Mouse (Mus musculus): ENCODE measurements around the gene Gls2.

Gene Gls2

DNA sequence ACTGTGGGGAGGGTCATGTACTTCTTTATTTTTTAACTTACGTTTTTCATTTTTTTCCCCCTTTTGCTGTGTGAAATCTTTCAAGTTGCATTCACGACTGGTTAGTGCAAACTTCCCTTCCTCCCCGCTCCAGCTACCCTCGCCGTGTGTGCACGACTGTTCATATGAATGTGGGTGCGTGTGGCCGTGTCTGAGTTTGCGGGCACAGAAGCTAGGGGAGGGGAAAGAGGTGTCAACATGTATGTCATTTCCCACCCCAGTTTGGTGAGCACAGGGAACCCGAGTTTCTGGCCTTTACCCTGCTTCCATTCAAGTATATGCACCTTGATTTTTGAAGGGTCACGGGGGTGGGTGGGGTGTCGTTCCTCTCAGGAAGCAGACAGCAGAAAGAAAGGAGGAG lies 36.3 kb downstream of the Gls2 start:
- CTCF ChIA-PET = no interaction called here

DNA sequence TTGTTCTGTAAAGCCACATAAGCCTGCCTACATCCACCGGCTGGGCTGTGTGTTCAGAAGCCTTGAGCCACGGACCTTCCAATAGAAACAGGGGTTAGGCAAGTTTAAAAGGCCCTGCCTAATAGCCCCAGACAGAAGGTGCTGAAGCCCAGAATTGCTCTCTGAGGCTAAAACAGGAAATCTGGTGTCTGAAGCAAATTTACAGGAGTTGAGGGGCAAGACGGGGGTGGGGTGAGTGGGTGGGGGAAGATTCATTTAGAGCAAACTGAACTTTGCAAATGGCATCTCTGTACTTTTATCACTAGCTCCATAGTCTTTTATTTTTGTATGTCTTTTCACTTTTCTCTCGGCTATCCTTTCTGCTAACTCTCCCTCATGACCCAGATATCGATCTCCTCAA lies 36.9 kb downstream of the Gls2 start:
- CTCF ChIA-PET = interaction anchor here (0.7 to 1.9 kb wide), 4 partner anchors 16 to 160 kb away, joined by 4 to 10 read pairs (median 5); no protein-coding TSS in a partner anchor

DNA sequence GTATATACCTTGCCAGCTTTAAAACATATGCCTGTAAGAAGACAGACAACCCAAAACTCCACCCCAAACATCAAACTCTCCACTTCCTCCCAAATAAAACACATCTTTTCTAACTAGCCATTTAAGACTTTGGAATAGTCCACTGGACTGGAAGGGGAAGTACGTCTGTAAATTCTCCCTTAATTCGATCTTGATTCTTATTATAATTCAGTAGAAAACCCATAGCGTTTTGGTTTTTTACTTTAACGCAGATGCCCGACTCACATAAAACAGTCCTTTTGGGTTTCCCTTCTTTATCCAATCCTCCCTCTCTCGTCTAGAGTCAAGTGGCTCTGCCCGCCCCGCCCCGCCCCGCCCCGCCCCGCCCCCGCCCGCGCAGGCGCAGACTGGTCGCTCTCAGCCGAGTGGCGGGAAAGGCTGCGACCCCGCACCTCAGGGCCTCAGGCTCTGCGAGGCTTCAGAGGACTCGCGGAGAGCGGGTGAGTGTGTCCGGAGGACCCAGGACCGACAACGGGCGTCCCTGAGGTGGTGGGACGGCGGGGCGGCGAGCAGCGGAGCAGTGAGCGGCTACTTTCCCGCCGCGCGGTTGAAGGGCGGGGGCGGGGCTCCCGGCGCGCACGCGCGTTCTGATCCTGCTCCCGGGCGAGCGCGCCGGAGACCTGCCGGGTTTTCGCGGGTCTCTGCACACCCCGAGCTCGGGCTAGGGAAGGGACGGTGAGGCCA lies 37.6 kb downstream of the Gls2 start, which contains the start of gene Timeless:
TSS of gene Timeless (plus strand) at position 369 of the 723 bp plus-strand sequence.
- CTCF ChIA-PET = interaction anchor here (0.7 to 1.9 kb wide), 4 partner anchors 17 to 161 kb away, joined by 4 to 10 read pairs (median 5); no protein-coding TSS in a partner anchor

DNA sequence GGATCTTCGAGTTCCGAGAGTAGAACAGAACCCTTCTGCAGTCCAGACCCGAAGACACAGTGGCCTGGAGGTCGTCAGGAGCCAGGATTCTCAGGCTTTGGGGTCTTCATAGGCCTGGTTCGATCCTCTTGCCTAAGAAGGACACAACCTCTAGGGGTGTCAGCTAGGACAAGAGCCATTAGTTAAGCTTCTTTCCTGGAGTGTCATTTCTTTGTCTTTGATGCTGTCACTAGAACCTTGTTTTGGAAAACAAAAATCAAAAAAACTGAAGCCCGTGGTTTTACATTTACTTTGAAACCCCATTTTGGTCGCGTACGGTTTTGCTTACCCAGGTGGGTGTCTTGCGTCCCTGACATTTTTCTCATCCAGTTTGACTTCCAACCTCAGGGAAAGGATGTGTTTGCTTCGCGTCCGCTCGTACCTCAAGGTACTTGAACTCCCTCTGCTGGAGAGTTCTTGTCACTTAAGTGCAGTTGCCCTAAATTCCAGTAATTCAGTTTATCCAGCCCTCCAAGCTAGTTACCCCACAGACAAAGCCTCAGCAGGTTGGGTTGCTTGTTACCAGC lies 38.2 kb downstream of the Gls2 start:
- CTCF ChIA-PET = interaction anchor here (0.6 to 1.9 kb wide), 3 partner anchors 19 to 195 kb away, joined by 3 to 10 read pairs (median 4); no protein-coding TSS in a partner anchor

DNA sequence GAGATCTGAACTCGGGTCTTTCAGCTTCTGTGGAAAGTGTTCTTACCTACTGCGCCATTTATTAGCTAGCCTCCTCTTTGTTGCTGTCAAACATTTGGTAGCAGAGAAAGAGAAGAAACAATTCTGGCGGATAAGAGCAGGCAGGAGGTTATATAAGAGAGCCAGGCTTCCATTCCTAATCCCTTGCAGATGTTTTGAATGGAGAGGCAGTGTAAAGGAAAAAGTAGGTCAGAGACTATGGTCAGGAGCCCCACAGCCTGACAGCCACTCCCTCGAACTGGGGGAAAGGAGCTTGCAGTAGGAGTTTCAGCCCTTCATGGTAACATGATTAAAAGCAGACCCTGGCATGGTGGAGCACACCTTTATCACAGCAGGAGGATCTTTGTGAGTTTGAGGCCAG lies 42.1 kb downstream of the Gls2 start:
- CTCF ChIA-PET = no interaction called here

DNA sequence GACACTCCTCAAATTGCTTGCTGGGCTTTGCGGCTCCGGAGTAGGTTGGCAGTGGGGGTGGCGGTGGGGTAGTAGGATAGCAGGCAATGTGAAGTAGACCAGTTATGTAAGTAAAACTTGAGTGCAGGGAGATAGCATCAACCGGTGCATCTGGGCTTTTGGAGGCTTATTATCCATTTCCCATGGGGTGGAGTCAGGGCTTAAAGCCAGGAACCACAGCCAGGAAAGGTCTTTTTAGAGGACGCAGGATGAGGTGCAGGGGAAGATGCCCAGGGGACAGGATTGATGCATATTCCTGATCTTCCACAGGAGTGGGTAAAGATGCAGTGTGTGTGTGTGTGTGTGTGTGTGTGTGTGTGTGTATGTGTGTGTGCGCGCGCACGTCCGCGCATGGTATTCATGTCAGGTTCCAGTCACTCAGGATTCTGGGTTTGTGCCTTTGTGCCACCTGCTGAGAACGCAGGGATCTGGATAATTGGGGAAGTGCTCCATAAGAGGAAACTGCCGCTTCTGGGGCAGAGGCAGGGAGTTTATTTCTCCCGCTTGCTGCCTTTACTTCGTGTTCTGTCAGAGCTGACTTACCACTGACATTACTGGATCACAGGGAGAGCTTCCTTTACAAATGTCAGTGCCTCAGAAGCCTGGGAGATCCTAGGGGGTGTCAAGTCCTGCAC lies 43.7 kb downstream of the Gls2 start:
- CTCF ChIA-PET = no interaction called here

DNA sequence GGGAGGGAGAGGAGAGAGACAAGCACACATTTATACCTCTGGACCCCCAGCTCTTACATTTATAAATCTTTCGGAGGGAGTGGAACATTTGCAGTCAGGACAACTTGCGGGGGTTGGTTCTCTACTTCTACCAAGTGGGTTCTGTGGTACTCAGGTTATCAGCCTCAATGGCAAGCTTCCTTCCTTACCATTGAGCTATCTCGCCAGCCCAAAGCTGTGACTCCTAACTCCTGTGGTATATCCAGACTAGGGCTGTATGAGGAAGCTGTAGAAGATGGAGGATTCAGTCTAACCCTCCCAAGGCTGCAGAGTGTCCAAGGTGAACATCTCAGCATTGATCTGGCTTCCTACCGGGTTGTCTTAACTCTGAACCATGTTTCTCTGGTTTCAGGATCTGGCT lies 44.9 kb downstream of the Gls2 start:
- CTCF ChIA-PET = interaction anchor here (0.7 kb wide), 1 partner anchor 900 kb away, joined by 3 read pairs; no protein-coding TSS in a partner anchor

DNA sequence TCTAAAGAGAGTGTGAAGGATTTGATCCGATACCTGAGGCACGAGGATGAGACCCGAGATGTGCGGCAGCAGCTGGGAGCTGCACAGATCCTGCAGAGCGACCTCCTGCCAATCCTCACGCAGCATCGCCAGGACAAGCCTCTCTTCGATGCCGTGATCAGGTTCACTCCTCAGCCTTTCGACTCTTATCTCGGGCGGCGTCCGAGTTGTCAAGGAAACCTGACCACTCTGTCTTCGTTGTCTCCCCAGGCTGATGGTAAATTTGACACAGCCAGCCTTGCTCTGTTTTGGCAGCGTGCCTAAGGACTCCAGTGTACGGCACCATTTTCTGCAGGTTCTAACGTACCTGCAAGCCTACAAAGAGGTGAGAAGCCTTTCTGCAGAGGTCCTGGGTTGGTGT lies 45.9 kb downstream of the Gls2 start:
- CTCF ChIA-PET = no interaction called here

DNA sequence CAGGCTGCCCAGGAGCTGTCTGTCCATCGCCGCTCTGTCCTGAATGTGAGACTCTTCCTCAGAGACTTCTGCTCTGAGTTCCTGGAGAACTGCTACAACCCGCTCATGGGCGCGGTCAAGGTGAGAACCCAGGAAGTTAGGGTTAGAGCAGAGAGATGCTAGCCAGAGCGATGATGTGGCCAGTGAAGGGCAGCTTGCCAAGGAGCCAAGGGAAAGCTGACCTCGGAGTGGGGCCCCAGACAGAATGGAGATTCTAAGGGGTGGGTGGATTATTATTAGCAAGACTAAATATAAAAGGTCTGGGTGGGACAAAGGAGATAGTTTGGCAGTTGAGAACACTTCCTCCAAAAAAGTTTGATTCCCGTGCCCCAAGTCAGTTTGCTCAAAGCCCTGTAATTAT lies 49.0 kb downstream of the Gls2 start:
- CTCF ChIA-PET = no interaction called here

DNA sequence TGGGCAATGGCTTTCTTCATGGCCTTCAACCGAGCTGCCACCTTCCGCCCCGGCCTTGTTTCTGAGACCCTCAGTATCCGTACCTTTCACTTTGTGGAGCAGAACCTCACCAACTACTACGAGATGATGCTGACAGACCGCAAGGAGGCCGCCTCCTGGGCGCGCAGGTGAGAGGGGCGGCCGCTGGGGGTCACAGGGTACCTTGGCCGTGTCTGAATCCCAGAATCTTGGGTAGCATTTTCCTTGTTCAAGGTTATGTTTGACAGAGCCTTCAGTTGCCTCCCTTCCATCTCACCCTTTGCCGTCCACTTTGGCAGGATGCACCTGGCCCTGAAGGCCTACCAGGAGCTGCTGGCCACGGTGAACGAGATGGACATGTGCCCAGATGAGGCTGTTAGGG lies 49.9 kb downstream of the Gls2 start:
- CTCF ChIA-PET = no interaction called here

DNA sequence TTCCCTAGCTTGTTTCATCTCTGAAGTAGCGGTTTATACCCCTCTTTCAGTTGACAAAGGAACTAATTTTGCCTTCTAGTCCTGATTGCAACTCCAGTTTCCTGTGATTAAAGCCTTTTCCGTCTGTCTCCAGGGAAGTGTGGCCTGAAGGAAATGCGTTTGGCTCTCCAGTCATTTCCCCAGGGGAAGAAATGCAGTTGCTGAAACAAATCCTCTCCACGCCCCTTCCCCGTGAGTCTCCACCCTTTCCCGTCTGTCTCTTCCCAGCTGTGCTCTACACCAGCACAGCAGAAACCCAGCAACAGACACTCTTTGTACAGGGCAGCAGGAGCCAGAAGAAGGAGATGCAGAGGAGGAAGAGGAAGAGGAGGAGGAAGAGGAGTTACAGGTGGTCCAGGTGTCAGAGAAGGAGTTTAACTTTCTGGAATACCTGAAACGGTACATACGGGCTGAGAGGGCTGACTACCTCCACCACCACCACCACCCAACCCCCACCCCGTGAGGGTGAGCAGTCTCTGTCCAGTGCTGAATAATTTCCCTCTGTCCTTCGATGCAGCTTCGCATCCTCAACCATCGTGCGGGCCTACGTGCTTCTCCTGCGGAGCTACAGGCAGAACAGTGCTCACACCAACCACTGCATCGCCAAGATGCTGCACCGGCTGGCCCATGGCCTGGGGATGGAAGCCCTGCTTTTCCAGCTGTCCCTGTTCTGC lies 52.9 kb downstream of the Gls2 start:
- CTCF ChIA-PET = no interaction called here

DNA sequence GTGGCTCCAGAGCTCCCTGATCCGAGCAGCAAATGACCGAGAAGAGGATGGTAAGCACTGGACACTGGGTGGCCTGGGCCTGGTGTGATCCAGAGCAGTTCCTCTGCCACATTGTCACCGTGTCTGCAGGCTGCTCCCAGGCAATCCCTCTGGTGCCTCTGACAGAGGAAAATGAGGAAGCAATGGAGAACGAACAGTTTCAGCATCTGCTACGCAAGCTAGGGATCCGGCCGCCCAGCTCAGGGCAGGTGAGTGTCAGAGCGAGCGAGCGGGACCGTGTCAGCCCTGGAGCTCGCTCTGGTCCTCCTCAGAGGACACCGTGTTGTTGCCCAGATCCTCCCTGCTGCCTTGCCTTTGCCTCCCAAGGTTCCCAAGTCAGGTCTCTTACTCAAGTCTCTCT lies 56.3 kb downstream of the Gls2 start:
- CTCF ChIA-PET = no interaction called here

DNA sequence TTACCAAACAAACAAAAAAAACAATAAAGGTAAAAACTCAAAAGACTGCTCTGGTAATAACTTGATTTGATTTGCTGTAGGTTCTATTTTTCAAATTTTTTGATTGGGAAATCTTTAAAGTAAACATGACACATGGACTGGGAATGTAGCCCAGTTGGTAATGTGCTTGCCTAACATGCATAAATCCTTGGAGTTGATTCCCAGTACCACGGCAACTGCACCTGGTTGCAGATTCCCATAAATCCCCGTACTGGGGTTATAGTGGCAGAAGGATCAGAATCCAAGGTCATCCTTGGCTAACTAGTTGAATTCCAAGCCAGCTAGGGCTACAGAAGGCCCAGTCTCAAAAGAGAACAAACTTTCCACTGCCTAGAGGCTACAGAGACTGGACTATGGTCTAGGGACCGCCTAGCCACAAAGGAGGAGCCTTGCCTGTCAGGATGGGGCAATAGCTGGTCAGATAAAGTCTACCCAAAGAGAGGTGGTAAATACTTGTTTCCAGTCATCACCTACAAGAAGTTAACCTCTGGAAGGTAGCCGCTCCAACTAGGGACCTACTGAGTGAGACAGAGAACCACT lies 59.5 kb downstream of the Gls2 start, which contains the start of gene Apon:
TSS of gene Apon (plus strand) at position 420 of the 579 bp plus-strand sequence.
- CTCF ChIA-PET = no interaction called here

DNA sequence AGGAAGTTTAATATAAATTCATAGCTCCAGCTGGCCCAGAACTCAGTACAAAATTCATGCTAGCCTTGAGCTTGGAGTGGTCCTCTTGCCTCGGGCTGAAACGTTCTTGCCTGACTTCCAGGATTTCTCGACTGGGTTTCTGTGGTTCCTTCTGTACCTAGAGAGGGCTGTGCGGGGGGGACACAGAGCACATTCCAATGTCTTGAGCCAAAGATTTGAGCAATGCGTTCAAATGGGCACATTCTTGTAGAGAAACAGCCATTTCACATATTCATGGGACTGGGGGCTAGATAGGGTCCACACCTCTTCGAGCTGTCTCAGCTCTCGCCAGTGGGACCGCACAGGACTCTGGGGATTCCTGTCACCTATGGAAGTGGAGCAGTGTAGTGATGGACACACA lies 61.7 kb downstream of the Gls2 start:
- CTCF ChIA-PET = no interaction called here

DNA sequence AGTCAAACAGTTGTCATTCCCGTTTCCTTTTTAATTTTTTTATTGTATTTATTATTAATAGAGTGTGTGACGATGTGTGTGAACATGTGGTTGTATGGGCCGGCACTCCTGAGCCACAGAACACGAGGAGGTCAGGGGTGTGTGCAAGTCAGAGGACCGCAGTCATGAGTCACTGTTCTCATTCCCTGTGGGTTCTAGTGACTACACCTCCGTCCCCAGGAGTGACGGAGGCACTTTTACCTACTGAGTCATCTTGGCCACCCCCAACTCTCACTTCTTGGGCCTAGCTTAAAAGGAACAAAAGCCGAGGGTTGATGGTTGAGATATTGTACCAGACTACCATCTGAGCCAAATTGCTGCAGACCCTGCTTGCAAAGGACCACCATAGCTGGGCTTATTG lies 62.1 kb downstream of the Gls2 start:
- CTCF ChIA-PET = interaction anchor here (0.7 kb wide), 1 partner anchor 28 kb away, joined by 4 read pairs; no protein-coding TSS in a partner anchor

DNA sequence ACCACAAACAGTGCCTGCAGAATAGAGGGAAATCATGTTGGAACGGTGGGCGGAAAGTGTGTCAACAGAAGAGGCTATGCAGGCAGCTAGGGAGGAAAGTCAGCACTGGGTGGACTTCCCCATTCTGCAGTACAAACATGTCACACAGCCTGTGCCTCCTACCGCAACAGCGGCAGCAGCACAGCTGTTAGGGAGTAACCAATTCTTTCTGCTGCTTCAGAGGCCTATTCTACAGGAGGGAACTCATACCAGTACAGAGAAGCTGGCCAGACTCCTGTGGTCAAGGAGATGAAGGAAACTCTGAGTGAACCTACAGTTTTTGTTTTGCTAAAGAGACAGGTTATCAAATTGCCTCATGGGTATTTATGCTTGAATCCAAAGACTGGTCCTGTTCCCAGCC lies 64.7 kb downstream of the Gls2 start:
- CTCF ChIA-PET = interaction anchor here (0.6 to 1.4 kb wide), 2 partner anchors 25 to 584 kb away, joined by 4 to 14 read pairs; no protein-coding TSS in a partner anchor

Measured in spleen, embryonic (tissue).